Mouse (Mus musculus) layer of hippocampus, adult 2 months (tissue): ENCODE measurements at regions not wholly inside any gene's neighbourhood (a gene's known extent, or its start where the extent isn't known, plus 50 kb on each side); places are given as distances from the start of the nearest gene placed in this dataset.

ENCODE experiments used
- DNase-seq, 2 experiments: peaks; one replicate each; pipeline ENCODE4 v3.0.0; 2022; ENCODE audit warnings: low spot score in 2 of 2
- H3K27ac ChIP-seq: fragments of 200-600 bp; 2 replicates; pipeline ENCODE4 v1.8.1; 2022
- H3K4me3 ChIP-seq: fragments of 200-600 bp; 2 replicates; pipeline ENCODE4 v1.8.1; 2022; ENCODE audit warnings: mild to moderate bottlenecking
- CTCF ChIP-seq: fragments of 200-600 bp; conservative IDR thresholded peaks from 2 replicates; pipeline ENCODE4 v1.8.1; 2022; ENCODE audit warnings: antibody characterized with exemption, mild to moderate bottlenecking, moderate library complexity

GRCm38 (mm10) chr11:33061570-33061969 lies 85.6 kb downstream of the Fgf18 start:
- no peak overlapping the region for H3K27ac ChIP-seq
- no peak for TF ChIP-seq CTCF
- H3K4me3 ChIP-seq, result no peak overlapping the region
- DNase-seq, result no peak

DNA sequence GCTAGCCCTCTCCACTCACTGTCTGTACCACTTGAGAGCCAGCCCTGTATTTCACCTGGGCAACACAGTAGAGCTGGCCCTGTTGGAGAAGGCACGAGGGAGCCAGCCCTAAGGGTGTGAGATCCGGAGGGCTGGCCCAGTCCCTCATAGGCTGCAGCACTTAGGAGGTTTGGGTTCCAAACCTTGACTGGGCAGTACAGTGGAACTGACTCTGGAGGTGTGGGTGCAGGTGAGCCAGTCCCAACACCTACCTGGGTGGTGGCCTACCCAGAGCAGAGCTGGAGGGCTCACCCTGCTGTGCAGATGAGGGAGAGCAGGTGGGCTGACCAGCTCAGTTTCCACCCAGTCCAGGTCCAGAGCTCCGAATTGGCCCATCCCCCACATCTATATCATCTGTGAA lies 86.8 kb downstream of the Fgf18 start:
- no peak for DNase-seq
- no peak for TF ChIP-seq CTCF

GRCm38 (mm10) chr11:33050216-33050615 lies 97.0 kb downstream of the Fgf18 start:
- no peak for TF ChIP-seq CTCF
- Histone ChIP-seq H3K4me3 (no peak overlapping the region), H3K27ac (no peak overlapping the region)
- DNase-seq, result no peak

More for the DNA sequence above, 86.8 kb downstream of the Fgf18 start:
- Histone ChIP-seq H3K27ac (no peak overlapping the region), H3K4me3 (no peak overlapping the region)

DNA sequence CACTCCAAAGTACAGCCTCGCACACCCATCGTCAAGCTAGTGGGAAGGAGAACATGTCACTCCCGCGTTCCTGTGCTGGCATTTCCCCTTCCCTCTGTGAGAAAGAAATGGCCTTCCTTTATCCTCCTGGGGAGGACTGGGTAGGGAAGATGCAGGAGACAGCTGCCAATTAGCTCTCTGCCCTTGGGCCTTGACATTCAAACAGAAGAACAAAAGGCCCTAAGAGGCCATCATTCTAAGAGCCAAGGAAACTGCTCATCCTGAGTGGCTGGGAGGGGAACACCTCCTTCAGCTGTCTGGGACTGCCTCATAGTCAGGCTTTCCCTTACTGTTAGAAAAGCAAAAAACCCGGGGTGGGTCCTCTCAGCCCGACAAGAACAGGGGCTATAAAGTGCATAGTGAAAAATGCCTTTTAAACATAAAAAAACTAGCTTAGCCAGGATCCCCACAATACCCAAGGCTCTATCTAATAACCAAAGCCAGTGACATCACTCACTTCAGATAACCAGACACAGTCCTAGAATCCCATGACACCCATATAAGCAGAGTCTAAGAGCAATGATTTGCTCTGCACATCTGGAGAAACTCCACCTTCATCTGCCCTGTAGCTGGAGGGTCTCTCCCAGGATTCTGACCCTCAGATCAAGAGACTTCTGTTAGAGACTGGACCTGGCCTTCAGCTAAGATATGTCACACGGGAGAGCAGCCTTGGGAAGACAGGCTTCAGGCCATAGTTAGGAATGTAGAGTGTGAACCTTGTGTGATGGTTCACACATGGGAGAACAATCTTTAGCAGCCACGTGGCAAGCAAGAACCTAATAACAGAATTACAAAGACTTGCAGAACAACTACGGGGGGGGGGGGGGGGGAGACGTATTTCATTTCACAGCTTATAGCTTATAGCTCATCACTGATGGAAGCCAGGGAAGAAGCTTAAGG lies 107.1 kb downstream of the Fgf18 start:
- TF ChIP-seq CTCF, result no peak
- H3K4me3 ChIP-seq, result no peak overlapping the region
- H3K27ac ChIP-seq, result no peak overlapping the region
- DNase-seq, result no peak

GRCm38 (mm10) chr11:33036367-33036766 lies 110.8 kb downstream of the Fgf18 start:
- Histone ChIP-seq H3K4me3 (no peak overlapping the region), H3K27ac (no peak overlapping the region)
- no peak for TF ChIP-seq CTCF
- no peak for DNase-seq

GRCm38 (mm10) chr11:33028920-33029319 lies 118.3 kb downstream of the Fgf18 start:
- peak; percentile 80 for TF ChIP-seq CTCF
- Histone ChIP-seq H3K27ac (no peak overlapping the region), H3K4me3 (no peak overlapping the region)
- peak in 1 of 2 experiments; percentile 32 for DNase-seq

GRCm38 (mm10) chr11:33027121-33027520 lies 120.1 kb downstream of the Fgf18 start:
- no peak for TF ChIP-seq CTCF
- Histone ChIP-seq H3K4me3 (no peak overlapping the region), H3K27ac (no peak overlapping the region)
- no peak for DNase-seq

DNA sequence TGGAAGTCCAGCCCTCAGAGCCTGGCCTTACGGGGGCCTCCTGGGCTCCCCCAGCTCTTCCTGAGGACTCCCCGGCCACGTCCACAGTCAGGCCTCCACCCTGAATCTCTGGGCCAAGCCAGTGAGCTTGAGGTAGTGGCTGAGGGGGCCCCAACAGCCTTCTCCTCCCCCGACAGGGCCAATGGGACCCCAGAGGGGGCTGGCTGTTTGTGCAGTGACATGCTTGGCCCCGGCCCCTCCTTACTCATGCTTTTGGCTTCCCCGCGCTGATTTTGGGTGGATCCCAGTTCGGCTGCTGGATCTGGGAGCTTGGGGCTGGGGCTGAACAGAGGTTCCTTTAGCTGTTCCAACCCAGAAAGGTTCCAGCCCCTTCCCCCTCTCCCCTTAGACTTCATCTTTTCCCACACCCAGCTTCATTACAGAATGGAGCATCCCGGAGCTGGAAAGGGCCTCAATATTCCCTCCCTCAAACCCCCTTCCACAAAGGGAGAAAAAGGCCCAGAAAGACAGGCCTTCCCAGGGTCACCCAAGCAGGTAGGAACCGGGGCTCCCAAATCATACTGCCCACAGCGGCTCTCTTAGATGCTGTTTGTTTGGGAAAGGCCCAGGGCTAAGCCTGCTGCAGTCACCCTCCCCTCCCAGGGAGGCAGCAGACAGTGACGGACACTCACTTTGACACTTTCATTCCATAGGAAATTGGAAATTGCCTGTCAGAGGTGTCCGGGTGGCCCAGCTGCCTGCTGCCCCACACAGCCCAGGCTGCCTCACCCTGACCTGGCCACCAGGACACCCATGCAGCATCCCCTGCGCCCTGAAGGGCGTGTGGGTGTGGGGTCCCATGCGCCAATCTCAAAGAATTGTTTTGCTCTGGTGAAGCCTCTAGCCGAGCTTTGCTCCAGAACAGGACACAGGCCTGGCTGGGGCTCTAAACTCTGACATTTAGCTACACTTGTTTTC lies 133.7 kb downstream of the Fgf18 start:
- Histone ChIP-seq H3K27ac (no peak overlapping the region), H3K4me3 (no peak overlapping the region)
- no peak for DNase-seq
- TF ChIP-seq CTCF, result no peak

DNA sequence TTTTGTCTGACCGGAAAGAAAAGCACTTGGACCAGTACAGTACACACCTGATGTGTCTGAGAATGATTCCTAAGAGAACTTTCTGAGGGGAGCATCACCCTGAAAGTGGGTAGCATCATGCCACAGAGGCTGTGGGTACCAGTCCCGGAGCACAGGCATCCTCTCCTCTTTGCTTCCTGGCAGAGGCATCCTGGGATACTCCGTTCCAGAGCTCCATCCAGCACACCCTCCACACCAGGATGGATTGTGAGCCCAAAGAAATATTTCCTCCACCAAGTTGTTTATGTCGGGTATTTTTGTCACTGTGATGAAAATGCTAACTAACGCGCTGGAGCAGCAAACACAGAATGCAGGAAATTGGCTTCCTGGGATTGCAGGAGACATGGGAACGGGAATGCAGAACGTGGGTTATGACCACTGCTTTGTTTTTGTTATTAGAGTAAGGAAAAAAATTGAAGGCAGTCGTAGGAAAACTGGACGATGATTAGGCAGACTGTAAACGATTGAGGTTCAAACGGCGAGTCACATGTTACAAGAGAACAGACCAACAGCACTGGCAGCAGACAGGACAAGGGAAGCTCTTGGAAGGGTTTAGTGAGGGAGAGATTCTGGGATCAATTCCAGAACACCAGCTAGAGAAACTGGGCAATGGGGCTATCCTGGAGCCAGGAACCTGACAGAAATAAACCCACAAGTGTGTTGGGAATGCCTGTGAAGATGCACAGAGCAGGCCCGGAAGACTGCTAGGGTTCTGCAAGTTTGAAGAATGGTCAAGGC lies 134.6 kb downstream of the Fgf18 start:
- H3K27ac ChIP-seq, result no peak overlapping the region
- no peak for TF ChIP-seq CTCF
- no peak overlapping the region for H3K4me3 ChIP-seq
- DNase-seq, result no peak

DNA sequence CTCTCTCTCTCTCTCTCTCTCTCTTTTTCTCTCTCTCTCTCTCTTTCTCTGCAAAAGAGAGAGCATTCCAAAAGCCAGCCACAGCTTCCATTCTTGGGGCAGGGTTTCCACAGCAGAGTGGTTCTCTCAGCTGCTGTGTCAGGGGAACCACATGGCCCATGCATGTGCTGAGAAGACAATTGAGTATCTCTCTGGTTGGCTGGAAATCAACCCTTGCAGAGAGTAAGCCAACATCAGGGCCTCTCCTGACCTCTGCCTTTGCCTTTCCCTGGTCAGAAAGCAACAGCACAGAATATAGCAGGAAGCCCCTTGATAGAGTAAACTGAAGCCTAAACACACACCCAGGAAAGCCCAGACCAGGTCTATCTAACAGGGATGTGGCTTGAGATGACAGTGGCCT lies 138.6 kb downstream of the Fgf18 start:
- Histone ChIP-seq H3K27ac (no peak overlapping the region), H3K4me3 (no peak overlapping the region)
- no peak for DNase-seq
- no peak for TF ChIP-seq CTCF

DNA sequence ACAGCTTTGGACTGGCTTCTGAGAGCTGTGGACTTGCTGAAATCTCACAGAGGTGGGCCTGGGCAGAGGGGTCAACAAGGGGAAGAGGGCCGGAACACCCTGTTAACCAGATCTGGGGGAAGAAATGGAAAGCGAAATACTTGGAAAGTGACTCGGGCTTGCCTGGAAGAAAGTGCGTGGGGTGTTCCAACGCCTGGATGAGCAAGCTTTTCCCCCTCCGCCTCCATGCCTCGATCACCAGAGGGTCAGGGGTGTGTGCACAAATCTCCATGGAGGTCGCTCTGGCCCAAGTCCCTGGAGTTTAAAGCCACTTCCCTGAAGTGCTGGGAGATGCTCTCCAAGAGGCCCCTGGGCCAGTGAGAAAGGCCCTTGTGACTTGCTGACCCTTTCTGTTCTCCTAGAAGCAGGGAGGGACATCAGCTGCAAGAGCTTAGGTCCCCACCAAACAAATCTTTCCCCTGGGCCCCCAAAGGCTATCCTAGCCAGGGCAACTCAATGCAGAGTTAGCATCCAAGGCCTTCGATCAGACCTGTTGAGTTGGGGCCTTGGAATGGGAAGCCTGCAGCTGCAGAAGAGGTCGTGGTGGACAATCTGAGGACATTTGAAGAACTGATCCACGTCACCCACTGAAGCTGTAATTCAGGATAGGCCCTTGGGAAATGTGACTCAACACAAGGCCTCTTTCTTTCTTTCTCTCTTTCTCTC lies 139.2 kb downstream of the Fgf18 start:
- DNase-seq, result no peak
- no peak overlapping the region for H3K27ac ChIP-seq
- H3K4me3 ChIP-seq, result no peak overlapping the region
- no peak for TF ChIP-seq CTCF

DNA sequence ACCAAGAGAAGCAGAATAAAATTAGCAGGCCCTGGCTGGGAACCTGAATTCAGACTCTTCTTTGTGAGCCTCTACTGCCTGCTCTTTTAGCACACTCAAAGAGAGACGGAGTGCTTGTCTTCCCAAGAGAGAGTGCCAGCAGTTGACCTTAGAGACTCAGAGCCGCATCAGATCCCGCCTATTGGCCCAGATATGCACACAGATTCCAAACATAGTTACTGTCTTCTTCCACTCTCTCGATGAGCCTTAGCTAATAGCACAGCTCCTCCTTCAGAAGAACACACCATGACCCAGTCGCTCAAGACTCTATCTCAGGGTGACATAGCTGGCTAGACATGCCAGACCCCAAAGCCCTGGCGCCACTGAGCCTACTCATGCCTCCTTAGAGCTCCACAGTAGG lies 139.8 kb downstream of the Fgf18 start:
- TF ChIP-seq CTCF, result no peak
- DNase-seq, result no peak
- no peak overlapping the region for H3K4me3 ChIP-seq
- no peak overlapping the region for H3K27ac ChIP-seq
